Mouse (Mus musculus) limb, embryonic 11.5 days (tissue): ENCODE measurements at regions not wholly inside any gene's neighbourhood (a gene's known extent, or its start where the extent isn't known, plus 50 kb on each side); places are given as distances from the start of the nearest gene placed in this dataset.
"Not testable (repeated sequence)": the region's sequence is repeated elsewhere in the genome, so short reads cannot be mapped to it uniquely, and the experiment has no call there.

Experiments
- ATAC-seq: fragments of 200-750 bp; cut with Nextera tagmentation; 2 replicates; pipeline ENCODE4 v1.8.0; 2017; ENCODE audit warnings: low read depth; ENCODE audit not compliant: insufficient number of reproducible peaks, low FRiP score, low TSS enrichment
- DNase-seq: peaks from one replicate; pipeline ENCODE4 v3.0.0-alpha.2; 2015; ENCODE audit warnings: low spot score
- H3K27ac ChIP-seq: fragments of 300-500 bp; sonication (generic); replicated peaks from 2 replicates; pipeline ENCODE4 v1.5.1; 2014; ENCODE audit warnings: low read depth, mild to moderate bottlenecking, low read length
- H3K27me3 ChIP-seq: fragments of 300-500 bp; sonication (generic); 2 replicates; pipeline ENCODE4 v1.6.1; 2014; ENCODE audit warnings: mild to moderate bottlenecking, low read length, mixed read lengths; ENCODE audit not compliant: control insufficient read depth, insufficient read depth
- H3K36me3 ChIP-seq: fragments of 300-500 bp; sonication (generic); 2 replicates; pipeline ENCODE4 v1.6.1; 2014; ENCODE audit warnings: mild to moderate bottlenecking, low read length, moderate library complexity, mixed read lengths; ENCODE audit not compliant: control insufficient read depth, insufficient read depth
- H3K4me1 ChIP-seq: fragments of 300-500 bp; sonication (generic); 2 replicates; pipeline ENCODE4 v1.6.1; 2014; ENCODE audit warnings: low read length, mixed read lengths; ENCODE audit not compliant: control insufficient read depth, insufficient read depth
- H3K4me2 ChIP-seq: fragments of 300-500 bp; sonication (generic); 2 replicates; pipeline ENCODE4 v1.6.1; 2014; ENCODE audit warnings: low read depth, mild to moderate bottlenecking, moderate library complexity; ENCODE audit not compliant: severe bottlenecking
- H3K4me3 ChIP-seq: fragments of 300-500 bp; sonication (generic); 2 replicates; pipeline ENCODE4 v1.5.1; 2014; ENCODE audit warnings: low read depth, low read length
- H3K9ac ChIP-seq: fragments of 300-500 bp; sonication (generic); 2 replicates; pipeline ENCODE4 v1.6.1; 2014; ENCODE audit warnings: mild to moderate bottlenecking, low read length
- H3K9me3 ChIP-seq: fragments of 300-500 bp; sonication (generic); 2 replicates; pipeline ENCODE4 v1.6.1; 2016; ENCODE audit warnings: low read length; ENCODE audit not compliant: control insufficient read depth
- WGBS: fragments of 180-500 bp; shearing (Covaris S2); extraction: QIAGEN DNeasy Blood & Tissue Kit; methylation state at CpG from one replicate; pipeline ENCODE4 v1.1.7; 2014; 5-methylcytosine and 5-hydroxymethylcytosine counted together

GRCm38 (mm10) chr1:41900370-41900769 is 795.2 kb upstream of the Pou3f3 start:
- Histone ChIP-seq H3K27ac (no peak overlapping the region), H3K9ac (no peak overlapping the region), H3K27me3 (no peaks in the 10 kb centered on the region), H3K9me3 (no peaks in the 10 kb centered on the region), H3K4me1 (no peaks in the 10 kb centered on the region), H3K36me3 (no peaks in the 10 kb centered on the region), H3K4me3 (no peak overlapping the region), H3K4me2 (no peak overlapping the region)
- 89% methylated on average over 6 of the region's 6 CpGs for WGBS
- DNase-seq (no peak), ATAC-seq (no peak)

GRCm38 (mm10) chr1:41905971-41906370 is 789.6 kb upstream of the Pou3f3 start:
- ATAC-seq (no peak), DNase-seq (no peak)
- Histone ChIP-seq H3K27me3 (no peaks in the 10 kb centered on the region), H3K9ac (no peak overlapping the region), H3K4me2 (no peak overlapping the region), H3K27ac (no peak overlapping the region), H3K9me3 (no peaks in the 10 kb centered on the region), H3K4me3 (no peak overlapping the region), H3K4me1 (no peaks in the 10 kb centered on the region), H3K36me3 (no peaks in the 10 kb centered on the region)
- WGBS, result 88% methylated on average over 5 of the region's 5 CpGs

- Histone ChIP-seq H3K9me3 (no peaks in the 10 kb centered on the region), H3K4me3 (no peak overlapping the region), H3K27ac (no peak overlapping the region), H3K4me1 (no peaks in the 10 kb centered on the region), H3K36me3 (no peaks in the 10 kb centered on the region), H3K9ac (no peak overlapping the region), H3K27me3 (no peaks in the 10 kb centered on the region), H3K4me2 (no peak overlapping the region)
- DNase-seq, result no peak
- ATAC-seq, result no peak
- WGBS, result 87% methylated on average over 8 of the region's 8 CpGs
Measured at GRCm38 (mm10) chr1:41908001-41908807, 787.4 kb upstream of the Pou3f3 start.

- Histone ChIP-seq H3K9ac (no peak overlapping the region), H3K9me3 (no peaks in the 10 kb centered on the region), H3K4me2 (no peak overlapping the region), H3K4me1 (no peaks in the 10 kb centered on the region), H3K36me3 (no peaks in the 10 kb centered on the region), H3K4me3 (no peak overlapping the region), H3K27me3 (no peaks in the 10 kb centered on the region), H3K27ac (no peak overlapping the region)
- DNase-seq, result no peak
- 89% methylated on average over 5 of the region's 5 CpGs for WGBS
- ATAC-seq, result no peak
Measured at GRCm38 (mm10) chr1:41908808-41909110, 786.8 kb upstream of the Pou3f3 start.

GRCm38 (mm10) chr1:41909799-41910198 is 785.8 kb upstream of the Pou3f3 start:
- Histone ChIP-seq H3K9me3 (no peaks in the 10 kb centered on the region), H3K27me3 (no peaks in the 10 kb centered on the region), H3K27ac (no peak overlapping the region), H3K4me3 (no peak overlapping the region), H3K9ac (no peak overlapping the region), H3K4me1 (no peaks in the 10 kb centered on the region), H3K4me2 (no peak overlapping the region), H3K36me3 (no peaks in the 10 kb centered on the region)
- DNase-seq (no peak), ATAC-seq (no peak)
- WGBS, result 81% methylated on average over 5 of the region's 5 CpGs

GRCm38 (mm10) chr1:41916730-41917347 is 778.7 kb upstream of the Pou3f3 start:
- H3K36me3 ChIP-seq, result no peaks in the 10 kb centered on the region
- DNase-seq (no peak), ATAC-seq (no peak)
- no peak overlapping the region for H3K9ac ChIP-seq
- no peaks in the 10 kb centered on the region for H3K27me3 ChIP-seq
- H3K9me3 ChIP-seq, result no peaks in the 10 kb centered on the region
- H3K4me2 ChIP-seq, result no peak overlapping the region
- no peak overlapping the region for H3K4me3 ChIP-seq
- no peak overlapping the region for H3K27ac ChIP-seq
- WGBS, result 86% methylated on average over 4 of the region's 4 CpGs
- H3K4me1 ChIP-seq, result no peaks in the 10 kb centered on the region

GRCm38 (mm10) chr1:41917807-41918206 is 777.8 kb upstream of the Pou3f3 start:
- not testable (repeated sequence) for H3K9ac ChIP-seq, H3K4me3 ChIP-seq, H3K36me3 ChIP-seq, DNase-seq, H3K4me2 ChIP-seq, H3K9me3 ChIP-seq, H3K27me3 ChIP-seq, H3K27ac ChIP-seq, H3K4me1 ChIP-seq
- 84% methylated on average over 5 of the region's 5 CpGs for WGBS
- ATAC-seq, result 0 out of 2 replicates have a peak, but pooled peaks have one; percentile 57

- WGBS, result 24% methylated on average over 11 of the region's 11 CpGs
- DNase-seq (peak; percentile 28), ATAC-seq (no peak)
- no peak overlapping the region for H3K27ac ChIP-seq
- no peaks in the 10 kb centered on the region for H3K9me3 ChIP-seq
- H3K36me3 ChIP-seq, result no peaks in the 10 kb centered on the region
- H3K4me2 ChIP-seq, result 0 out of 2 replicates have a peak overlapping the region, but pooled peaks have one; percentile 26
- no peaks in the 10 kb centered on the region for H3K27me3 ChIP-seq
- H3K4me3 ChIP-seq, result no peak overlapping the region
- H3K9ac ChIP-seq, result no peak overlapping the region
- no peaks in the 10 kb centered on the region for H3K4me1 ChIP-seq
Measured at GRCm38 (mm10) chr1:41918394-41919262, 776.9 kb upstream of the Pou3f3 start.
